Mouse (Mus musculus) heart, embryonic 11.5 days (tissue): Measurements from ENCODE around the gene Gm20431. TPM values are rescaled to one million over a fixed set of nuclear protein-coding genes. Genes with fewer than 3 reads are reported as not detected.

Experiments used
- ATAC-seq: fragments of 200-750 bp; cut with Nextera tagmentation; replicated peaks from 2 replicates; pipeline ENCODE4 v1.8.0; 2017; ENCODE audit warnings: moderate library complexity; ENCODE audit not compliant: insufficient number of reproducible peaks, low FRiP score, low TSS enrichment
- H3K27ac ChIP-seq: fragments of 300-500 bp; sonication (generic); 2 replicates; pipeline ENCODE4 v1.5.1; 2014; ENCODE audit warnings: mild to moderate bottlenecking, low read depth, low read length
- H3K27me3 ChIP-seq: fragments of 300-500 bp; sonication (generic); 2 replicates; pipeline ENCODE4 v1.6.1; 2014; ENCODE audit warnings: mild to moderate bottlenecking, low read length, mixed read lengths; ENCODE audit not compliant: control insufficient read depth, insufficient read depth
- H3K36me3 ChIP-seq: fragments of 300-500 bp; sonication (generic); 2 replicates; pipeline ENCODE4 v1.6.1; 2014; ENCODE audit warnings: mild to moderate bottlenecking, low read length, moderate library complexity, mixed read lengths; ENCODE audit not compliant: control insufficient read depth, insufficient read depth
- H3K4me1 ChIP-seq: fragments of 300-500 bp; sonication (generic); 2 replicates; pipeline ENCODE4 v1.6.1; 2014; ENCODE audit warnings: low read length; ENCODE audit not compliant: control insufficient read depth, insufficient read depth
- H3K4me2 ChIP-seq: fragments of 300-500 bp; sonication (generic); 2 replicates; pipeline ENCODE4 v1.6.1; 2014; ENCODE audit warnings: mild to moderate bottlenecking, moderate library complexity
- H3K4me3 ChIP-seq: fragments of 300-500 bp; sonication (generic); 2 replicates; pipeline ENCODE4 v1.5.1; 2014; ENCODE audit warnings: low read depth, low read length
- H3K9ac ChIP-seq: fragments of 300-500 bp; sonication (generic); 2 replicates; pipeline ENCODE4 v1.6.1; 2014; ENCODE audit warnings: mild to moderate bottlenecking, low read depth, low read length, moderate library complexity
- H3K9me3 ChIP-seq: fragments of 300-500 bp; sonication (generic); replicated peaks from 2 replicates; pipeline ENCODE4 v1.6.1; 2016; ENCODE audit warnings: low read length; ENCODE audit not compliant: control insufficient read depth
- WGBS: fragments of 180-500 bp; shearing (Covaris S2); extraction: QIAGEN DNeasy Blood & Tissue Kit; methylation state at CpG from one replicate; pipeline ENCODE4 v1.1.7; 2014; ENCODE audit not compliant: insufficient replicate concordance; 5-methylcytosine and 5-hydroxymethylcytosine counted together
- polyA plus RNA-seq: library from polyadenylated mRNA; unstranded; fragments of >200 nt; fragmentation: Nextera tagmentation; extraction: Ambion mirVana; gene quantifications from 2 replicates; pipeline ENCODE4 v1.2.1, GENCODE M21; 2014

Gene Gm20431
- polyA plus RNA-seq, 1 experiment from 2014 or later, result 5.2 TPM

GRCm38 (mm10) chr2:167678600-167678999 lies 17.3 kb upstream of the Gm20431 start:
- no peaks in the 10 kb centered on the region for H3K36me3 ChIP-seq
- peaks cover 3% of the 10 kb centered on the region; the same call in 1 of the 2 replicates for H3K4me1 ChIP-seq
- H3K27me3 ChIP-seq, result 0 out of 2 replicates have a peak, but pooled peaks cover 5% of the 10 kb centered on the region
- H3K4me2 ChIP-seq, result no peak overlapping the region
- ATAC-seq, result no peak
- WGBS, result 49% methylated on average over 5 of the region's 5 CpGs
- H3K9ac ChIP-seq, result no peak overlapping the region
- H3K4me3 ChIP-seq, result no peak overlapping the region
- H3K27ac ChIP-seq, result no peak overlapping the region
- no peaks in the 10 kb centered on the region for H3K9me3 ChIP-seq

GRCm38 (mm10) chr2:167675120-167675909 lies 14.0 kb upstream of the Gm20431 start:
- Histone ChIP-seq H3K27me3 (0 out of 2 replicates have a peak, but pooled peaks cover 5% of the 10 kb centered on the region), H3K4me2 (no peak overlapping the region), H3K36me3 (no peaks in the 10 kb centered on the region), H3K9ac (no peak overlapping the region), H3K9me3 (no peaks in the 10 kb centered on the region), H3K4me3 (no peak overlapping the region), H3K4me1 (peaks cover 6% of the 10 kb centered on the region; the same call in 1 of the 2 replicates), H3K27ac (no peak overlapping the region)
- WGBS, result 36% methylated on average over 14 of the region's 14 CpGs
- ATAC-seq, result no peak

- H3K4me2 ChIP-seq, result peak overlapping the region; percentile 50
- H3K27me3 ChIP-seq, result 0 out of 2 replicates have a peak, but pooled peaks cover 5% of the 10 kb centered on the region
Observed at GRCm38 (mm10) chr2:167672212-167672685, 11.0 kb upstream of the Gm20431 start.

GRCm38 (mm10) chr2:167671101-167671633 lies 9.9 kb upstream of the Gm20431 start:
- Histone ChIP-seq H3K27ac (peak overlapping the region; percentile 83), H3K4me1 (peaks cover 6% of the 10 kb centered on the region; the same call in 1 of the 2 replicates), H3K27me3 (no peaks in the 10 kb centered on the region), H3K9ac (no peak overlapping the region; the same call in 1 of the 2 replicates), H3K4me3 (no peak overlapping the region), H3K4me2 (peak overlapping the region; percentile 50; the same call in 1 of the 2 replicates), H3K36me3 (no peaks in the 10 kb centered on the region), H3K9me3 (no peaks in the 10 kb centered on the region)
- ATAC-seq, result no peak
- WGBS, result 78% methylated on average over 5 of the region's 5 CpGs

More at GRCm38 (mm10) chr2:167672212-167672685, 11.0 kb upstream of the Gm20431 start:
- peak; percentile 89 for ATAC-seq
- H3K9me3 ChIP-seq, result no peaks in the 10 kb centered on the region
- H3K9ac ChIP-seq, result 0 out of 2 replicates have a peak overlapping the region, but pooled peaks have one; percentile 28
- H3K36me3 ChIP-seq, result no peaks in the 10 kb centered on the region
- no peak overlapping the region for H3K4me3 ChIP-seq
- WGBS, result 15% methylated on average over 13 of the region's 13 CpGs
- H3K4me1 ChIP-seq, result peaks cover 6% of the 10 kb centered on the region; the same call in 1 of the 2 replicates
- peak overlapping the region; percentile 83 for H3K27ac ChIP-seq

- ATAC-seq, result no peak
- no peak overlapping the region for H3K4me3 ChIP-seq
- H3K27me3 ChIP-seq, result no peaks in the 10 kb centered on the region
- H3K27ac ChIP-seq, result no peak overlapping the region
- no peak overlapping the region for H3K4me2 ChIP-seq
- peaks cover 3% of the 10 kb centered on the region; the same call in 1 of the 2 replicates for H3K4me1 ChIP-seq
- H3K36me3 ChIP-seq, result no peaks in the 10 kb centered on the region
- no peaks in the 10 kb centered on the region for H3K9me3 ChIP-seq
- H3K9ac ChIP-seq, result no peak overlapping the region
- 60% methylated on average over 4 of the region's 4 CpGs for WGBS
Observed at GRCm38 (mm10) chr2:167669398-167669797, 8.1 kb upstream of the Gm20431 start.

GRCm38 (mm10) chr2:167668426-167668825 lies 7.1 kb upstream of the Gm20431 start:
- Histone ChIP-seq H3K27me3 (no peaks in the 10 kb centered on the region), H3K9ac (no peak overlapping the region), H3K4me2 (no peak overlapping the region; the same call in 1 of the 2 replicates), H3K4me3 (no peak overlapping the region), H3K9me3 (no peaks in the 10 kb centered on the region), H3K27ac (no peak overlapping the region), H3K36me3 (no peaks in the 10 kb centered on the region), H3K4me1 (peaks cover 3% of the 10 kb centered on the region; the same call in 1 of the 2 replicates)
- WGBS, result 84% methylated on average over 5 of the region's 5 CpGs
- no peak for ATAC-seq

- WGBS, result 78% methylated on average over 18 of the region's 18 CpGs
- H3K27me3 ChIP-seq, result 0 out of 2 replicates have a peak, but pooled peaks cover 5% of the 10 kb centered on the region
- no peaks in the 10 kb centered on the region for H3K9me3 ChIP-seq
- no peak overlapping the region for H3K4me3 ChIP-seq
- ATAC-seq, result no peak
- peaks cover 6% of the 10 kb centered on the region; the same call in 1 of the 2 replicates for H3K4me1 ChIP-seq
- H3K36me3 ChIP-seq, result no peaks in the 10 kb centered on the region
- no peak overlapping the region for H3K4me2 ChIP-seq
- no peak overlapping the region for H3K27ac ChIP-seq
- H3K9ac ChIP-seq, result no peak overlapping the region
Observed at GRCm38 (mm10) chr2:167665972-167666713, 4.8 kb upstream of the Gm20431 start.

- Histone ChIP-seq H3K9ac (peak overlapping the region; percentile 4; the same call in 1 of the 2 replicates), H3K27me3 (0 out of 2 replicates have a peak, but pooled peaks cover 5% of the 10 kb centered on the region), H3K4me3 (peak overlapping the region; percentile 88), H3K9me3 (no peaks in the 10 kb centered on the region), H3K36me3 (no peaks in the 10 kb centered on the region), H3K27ac (no peak overlapping the region), H3K4me1 (peaks cover 29% of the 10 kb centered on the region), H3K4me2 (peak overlapping the region; percentile 97)
- 53% methylated on average over 6 of the region's 6 CpGs for WGBS
- no peak for ATAC-seq
Observed at GRCm38 (mm10) chr2:167662713-167663112, 1.4 kb upstream of the Gm20431 start.
